13 mouse cellular contexts compared by ENCODE assay signal in genomic region chr4:114624114-114624910, GRCm38 (mm10).
A peak's percentile ranks its signal among the peaks of the same experiment; 100 is the strongest.
DNase-seq lines count a peak whose midpoint lies in the region; ATAC-seq and TF ChIP-seq lines count a peak whose summit lies in the region.
"Had no signal": no experiment of that assay in that cellular context is flagged by ENCODE, and none has a peak within 500 bp of the region (broad histone marks: within the 10 kb centered on the region; RNA-seq: fewer than 3 reads in every experiment).

No protein-coding gene starts in this region.

- H3K27ac ChIP-seq in forebrain, embryonic 12.5 days, result 0 out of 2 replicates have a peak overlapping the region, but pooled peaks have one; percentile 9
- H3K27ac ChIP-seq in forebrain, embryonic 15.5 days (replicated peaks), result no peak overlapping the region
- peak overlapping the region; percentile 53 for H3K27ac ChIP-seq in limb, embryonic 14.5 days (replicated peaks; ENCODE audit: low read depth, low read length)
- 0 out of 2 replicates have a peak overlapping the region, but pooled peaks have one; percentile 8 for H3K27ac ChIP-seq in small intestine, adult 2 months (ENCODE audit: insufficient read depth, low read depth, low read length)
- H3K27ac ChIP-seq: macrophage had no signal

- no peak overlapping the region for H3K4me3 ChIP-seq in forebrain, embryonic 12.5 days (replicated peaks)
- H3K4me3 ChIP-seq in forebrain, embryonic 15.5 days, result no peak overlapping the region
- H3K4me3 ChIP-seq in lung, adult 2 months (replicated peaks; ENCODE audit: extremely low read depth, low read depth, low read length), result no peak overlapping the region
- no peak overlapping the region for H3K4me3 ChIP-seq in limb, embryonic 14.5 days (replicated peaks; ENCODE audit: low read length)
- H3K4me3 ChIP-seq in small intestine, adult 2 months (ENCODE audit: low read depth, low read length), result no peak overlapping the region
- H3K4me3 ChIP-seq: erythroblast, embryonic 14.5 days; heart, adult 2 months had no signal

- 60% methylated on average over 3 of the region's 3 CpGs for WGBS in forebrain, embryonic 12.5 days
- 76% methylated on average over 3 of the region's 3 CpGs for WGBS in forebrain, embryonic 15.5 days
- WGBS in lung, adult 2 months, result 40% methylated on average over 3 of the region's 3 CpGs
- 8% methylated on average over 3 of the region's 3 CpGs for WGBS in limb, embryonic 14.5 days
- WGBS in small intestine, adult 2 months, result 28% methylated on average over 3 of the region's 3 CpGs

- peaks cover 11% of the 10 kb centered on the region for H3K4me1 ChIP-seq in forebrain, embryonic 12.5 days
- H3K4me1 ChIP-seq in forebrain, embryonic 15.5 days, result 0 out of 2 replicates have a peak, but pooled peaks cover 3% of the 10 kb centered on the region
- H3K4me1 ChIP-seq in lung, adult 2 months (ENCODE audit: control insufficient read depth, insufficient read depth, low read length), result peaks cover 6% of the 10 kb centered on the region; the same call in 1 of the 2 replicates
- H3K4me1 ChIP-seq in limb, embryonic 14.5 days (ENCODE audit: control insufficient read depth, insufficient read depth, low read length), result peaks cover 20% of the 10 kb centered on the region
- peaks cover 2% of the 10 kb centered on the region for H3K4me1 ChIP-seq in small intestine, adult 2 months (ENCODE audit: control insufficient read depth, insufficient read depth, insufficient read length, low read length)

- H3K27me3 ChIP-seq in forebrain, embryonic 12.5 days, result no peaks in the 10 kb centered on the region
- no peaks in the 10 kb centered on the region for H3K27me3 ChIP-seq in forebrain, embryonic 15.5 days
- H3K27me3 ChIP-seq in limb, embryonic 14.5 days (ENCODE audit: control insufficient read depth, insufficient read depth, low read length), result peaks cover 9% of the 10 kb centered on the region; the same call in 1 of the 2 replicates
- H3K27me3 ChIP-seq in small intestine, adult 2 months (ENCODE audit: control insufficient read depth, insufficient read depth, low read length), result no peaks in the 10 kb centered on the region; the same call in 1 of the 2 replicates

- H3K36me3 ChIP-seq in forebrain, embryonic 12.5 days (replicated peaks), result no peaks in the 10 kb centered on the region
- H3K36me3 ChIP-seq in forebrain, embryonic 15.5 days, result no peaks in the 10 kb centered on the region
- H3K36me3 ChIP-seq in limb, embryonic 14.5 days (ENCODE audit: control insufficient read depth, insufficient read depth, low read length), result no peaks in the 10 kb centered on the region
- H3K36me3 ChIP-seq in small intestine, adult 2 months (ENCODE audit: control insufficient read depth, insufficient read depth, low read length), result no peaks in the 10 kb centered on the region

- TF ChIP-seq POLR2A in lung, adult 2 months (IDR thresholded peaks at IDR 0.05; ENCODE audit: borderline replicate concordance, extremely low read depth, low read depth, low read length), result no peak
- no peak for TF ChIP-seq POLR2A in limb, embryonic 14.5 days (IDR thresholded peaks at IDR 0.05; ENCODE audit: borderline replicate concordance, extremely low read depth, insufficient read depth, insufficient read length)
- no peak for TF ChIP-seq POLR2A in small intestine, adult 2 months (IDR thresholded peaks at IDR 0.05; ENCODE audit: low read depth, low read length)

- DNase-seq in lung, adult 18-20 months, result peak; percentile 16 to 36
- no peak for DNase-seq in lung, adult 2 months
- DNase-seq in limb, embryonic 14.5 days (ENCODE audit: low spot score), result peak; percentile 35
- DNase-seq in right cerebral cortex, postnatal 4 days, result no peak
- DNase-seq: cerebellum, adult 8-10 months; heart, adult 2 months; heart, postnatal 4 days had no signal

- no peak overlapping the region for H3K9ac ChIP-seq in forebrain, embryonic 12.5 days
- H3K9ac ChIP-seq in forebrain, embryonic 15.5 days (replicated peaks), result no peak overlapping the region
- no peak overlapping the region for H3K9ac ChIP-seq in limb, embryonic 14.5 days (ENCODE audit: low read depth, low read length, severe bottlenecking)

- no peak for ATAC-seq in forebrain, embryonic 12.5 days (ENCODE audit: low FRiP score)
- ATAC-seq in forebrain, embryonic 15.5 days (replicated peaks), result no peak
- ATAC-seq in limb, embryonic 14.5 days (ENCODE audit: low FRiP score, low read depth), result peak; percentile 35
- no peak for ATAC-seq in activated CD4-positive, CD25-positive, alpha-beta regulatory T cell, adult 4 months

- no peak overlapping the region for H3K4me2 ChIP-seq in forebrain, embryonic 12.5 days
- H3K4me2 ChIP-seq in forebrain, embryonic 15.5 days (replicated peaks), result no peak overlapping the region
- no peak overlapping the region for H3K4me2 ChIP-seq in limb, embryonic 14.5 days (replicated peaks; ENCODE audit: low read depth, low read length, severe bottlenecking)

- no peak for TF ChIP-seq CTCF in lung, adult 2 months (IDR thresholded peaks at IDR 0.05; ENCODE audit: insufficient read depth, low read length)
- no peak for TF ChIP-seq CTCF in small intestine, adult 2 months (IDR thresholded peaks at IDR 0.05; ENCODE audit: extremely low read depth, insufficient read length, insufficient replicate concordance, low read depth, low read length)

- no peaks in the 10 kb centered on the region for H3K9me3 ChIP-seq in forebrain, embryonic 12.5 days
- H3K9me3 ChIP-seq in forebrain, embryonic 15.5 days, result no peaks in the 10 kb centered on the region
- no peaks in the 10 kb centered on the region for H3K9me3 ChIP-seq in limb, embryonic 14.5 days (ENCODE audit: control insufficient read depth, low read length)

Comparison
In these comparisons a context has a peak if more than half of its experiments do, and no peak if none do; other contexts are left out.
1. DNase-seq: peak in lung, adult 18-20 months (2 of 2) and limb, embryonic 14.5 days (single experiment); none in lung, adult 2 months (single experiment) and right cerebral cortex, postnatal 4 days (single experiment).